Mouse (Mus musculus): ENCODE data around the gene Tas2r105. TPM values are rescaled to one million over a fixed set of nuclear protein-coding genes. Genes with fewer than 3 reads are reported as not detected.

Tas2r105 gene
- total RNA-seq (2023): not detected in 2 replicates

DNA sequence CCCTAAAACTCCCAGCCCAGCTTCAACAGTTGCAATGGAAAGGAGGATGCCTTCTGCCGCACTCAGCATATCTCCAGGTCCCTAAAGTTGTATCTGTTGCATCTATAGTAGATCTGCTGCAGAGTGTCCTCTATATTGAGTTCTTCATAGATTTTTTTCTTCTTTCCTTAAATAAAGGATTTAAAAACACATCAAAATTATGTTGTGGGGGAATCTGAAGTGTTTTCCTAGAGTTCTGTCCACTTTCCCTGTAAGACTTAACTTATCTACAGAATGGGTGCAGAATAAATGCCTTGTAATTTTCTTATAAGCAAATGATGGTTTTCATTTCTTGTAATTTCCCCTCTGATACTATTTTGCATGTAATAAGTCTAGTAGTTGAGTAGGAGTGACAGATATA, at the start of gene Tas2r105:
TSS of gene Tas2r105 (minus strand) at position 101 of the 400 bp plus-strand sequence.

DNA sequence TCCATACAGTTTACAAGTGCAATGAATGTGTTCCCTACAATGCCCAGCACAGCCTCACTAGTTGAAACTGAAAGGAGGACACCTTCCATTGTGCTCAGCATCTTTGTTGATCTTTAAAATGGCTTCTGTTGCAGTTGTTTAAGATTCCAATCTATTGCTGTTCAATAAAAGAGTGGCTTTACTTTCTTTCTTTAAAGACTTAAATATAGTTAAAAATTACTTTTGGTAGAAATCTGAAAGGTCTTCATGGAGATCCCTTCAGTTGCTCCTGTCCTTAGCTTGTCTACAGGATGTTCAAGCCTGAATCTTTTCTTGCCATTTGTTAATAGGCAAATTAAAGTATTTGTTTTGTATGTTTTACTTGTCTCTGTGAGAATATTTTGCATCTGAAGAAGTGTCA, 2.7 kb upstream of the Tas2r105 start, which contains the start of gene Tas2r114:
TSS of gene Tas2r114 (minus strand) at position 101 of the 400 bp plus-strand sequence.

GRCm38 (mm10) chr6:131685644-131686043, 1.7 kb downstream of the Tas2r105 start, which contains the start of gene Tas2r104:
Gene Tas2r104, minus strand, starts transcription at chr6:131685744.

DNA sequence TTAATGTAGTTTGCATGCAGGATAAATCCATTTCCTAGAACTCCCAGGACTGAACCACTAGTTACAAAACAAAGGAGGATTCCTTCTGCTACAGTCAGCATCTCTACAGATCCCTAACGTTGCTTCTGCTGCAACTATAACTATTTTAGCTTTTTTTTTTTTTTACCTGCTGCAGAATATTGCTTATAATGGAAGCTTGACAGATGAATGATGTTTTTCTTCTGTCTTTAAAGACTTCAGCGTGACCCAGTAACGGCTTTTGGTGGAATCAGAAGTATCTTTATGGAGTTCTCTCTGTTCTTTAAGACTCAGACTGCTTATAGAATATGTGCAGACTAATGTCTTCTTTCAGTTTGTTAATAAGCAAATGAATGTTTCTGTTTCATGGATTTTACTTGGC, 8.5 kb downstream of the Tas2r105 start, which contains the start of gene Tas2r106:
TSS of gene Tas2r106 (minus strand) at position 101 of the 400 bp plus-strand sequence.

GRCm38 (mm10) chr6:131660049-131660448, 27.2 kb downstream of the Tas2r105 start, which contains the start of gene Tas2r107:
Gene Tas2r107, minus strand, starts transcription at chr6:131660149.

Other genes starting within 250 kb of the Tas2r105 start
- not detected in 2 replicates for gene 5430401F13Rik, start 201.1 kb downstream of the Tas2r105 start, total RNA-seq (2023)
- gene Gm6619, start 201.1 kb downstream of the Tas2r105 start, total RNA-seq (2023): not detected in 2 replicates
- gene Tas2r130, start 56.6 kb downstream of the Tas2r105 start, total RNA-seq (2023): not detected in 2 replicates
- gene Tas2r107, start 27.3 kb downstream of the Tas2r105 start, total RNA-seq (2023): not detected in 2 replicates
- not detected in 2 replicates for gene Tas2r106, start 8.6 kb downstream of the Tas2r105 start, total RNA-seq (2023)
- not detected in 2 replicates for gene Tas2r104, start 1.8 kb downstream of the Tas2r105 start, total RNA-seq (2023)
- gene Tas2r114, start 2.6 kb upstream of the Tas2r105 start, total RNA-seq (2023): not detected in 2 replicates

Measured in neutrophil, adult 65 days (primary cell).